Mouse (Mus musculus): ENCODE measurements at regions not wholly inside any gene's neighbourhood (a gene's known extent, or its start where the extent isn't known, plus 50 kb on each side); places are given as distances from the start of the nearest gene placed in this dataset.

- Histone ChIP-seq H3K27ac (ENCODE audit: low read depth, low read length) (no peak overlapping the region), H3K4me3 (ENCODE audit: low read depth, low read length) (no peak overlapping the region), H3K36me3 (ENCODE audit: control insufficient read depth, insufficient read depth, low read length) (no peaks in the 10 kb centered on the region), H3K9me3 (ENCODE audit: control insufficient read depth, low read length) (no peaks in the 10 kb centered on the region; the same call in 1 of the 2 replicates), H3K4me2 (no peak overlapping the region), H3K27me3 (ENCODE audit: control insufficient read depth, insufficient read depth, low read length) (no peaks in the 10 kb centered on the region), H3K9ac (ENCODE audit: low read length) (no peak overlapping the region), H3K4me1 (ENCODE audit: control insufficient read depth, insufficient read depth, low read length) (no peaks in the 10 kb centered on the region)
- ATAC-seq (ENCODE audit: low FRiP score): no peak
- 86% methylated on average over 4 of the region's 4 CpGs for WGBS
- DNase-seq (ENCODE audit: low spot score, missing footprints): no peak
Measured at GRCm38 (mm10) chr5:107035376-107035775, 71.3 kb downstream of the Cdc7 start.

- 70% methylated on average over 6 of the region's 6 CpGs for WGBS
- no peak for DNase-seq (ENCODE audit: low spot score, missing footprints)
Measured at GRCm38 (mm10) chr5:107035782-107036181, 71.7 kb downstream of the Cdc7 start.

GRCm38 (mm10) chr5:107036475-107036874 is 72.4 kb downstream of the Cdc7 start:
- no peak overlapping the region for H3K27ac ChIP-seq (ENCODE audit: low read depth, low read length)
- no peaks in the 10 kb centered on the region for H3K36me3 ChIP-seq (ENCODE audit: control insufficient read depth, insufficient read depth, low read length)
- H3K4me3 ChIP-seq (ENCODE audit: low read depth, low read length): no peak overlapping the region
- no peaks in the 10 kb centered on the region for H3K27me3 ChIP-seq (ENCODE audit: control insufficient read depth, insufficient read depth, low read length)
- 74% methylated on average over 6 of the region's 6 CpGs for WGBS
- H3K9me3 ChIP-seq (ENCODE audit: control insufficient read depth, low read length): no peaks in the 10 kb centered on the region; the same call in 1 of the 2 replicates
- ATAC-seq (ENCODE audit: low FRiP score) (no peak), DNase-seq (ENCODE audit: low spot score, missing footprints) (no peak)
- no peak overlapping the region for H3K9ac ChIP-seq (ENCODE audit: low read length)
- no peaks in the 10 kb centered on the region for H3K4me1 ChIP-seq (ENCODE audit: control insufficient read depth, insufficient read depth, low read length)
- H3K4me2 ChIP-seq: no peak overlapping the region

More at GRCm38 (mm10) chr5:107035782-107036181, 71.7 kb downstream of the Cdc7 start:
- Histone ChIP-seq H3K4me3 (ENCODE audit: low read depth, low read length) (no peak overlapping the region), H3K9ac (ENCODE audit: low read length) (no peak overlapping the region), H3K36me3 (ENCODE audit: control insufficient read depth, insufficient read depth, low read length) (no peaks in the 10 kb centered on the region), H3K4me2 (no peak overlapping the region), H3K27ac (ENCODE audit: low read depth, low read length) (no peak overlapping the region), H3K27me3 (ENCODE audit: control insufficient read depth, insufficient read depth, low read length) (no peaks in the 10 kb centered on the region), H3K9me3 (ENCODE audit: control insufficient read depth, low read length) (no peaks in the 10 kb centered on the region; the same call in 1 of the 2 replicates), H3K4me1 (ENCODE audit: control insufficient read depth, insufficient read depth, low read length) (no peaks in the 10 kb centered on the region)
- ATAC-seq (ENCODE audit: low FRiP score): no peak

GRCm38 (mm10) chr5:107037087-107037486 is 73.0 kb downstream of the Cdc7 start:
- Histone ChIP-seq H3K36me3 (ENCODE audit: control insufficient read depth, insufficient read depth, low read length) (no peaks in the 10 kb centered on the region), H3K9ac (ENCODE audit: low read length) (no peak overlapping the region), H3K9me3 (ENCODE audit: control insufficient read depth, low read length) (no peaks in the 10 kb centered on the region; the same call in 1 of the 2 replicates), H3K4me2 (no peak overlapping the region), H3K27me3 (ENCODE audit: control insufficient read depth, insufficient read depth, low read length) (no peaks in the 10 kb centered on the region), H3K4me1 (ENCODE audit: control insufficient read depth, insufficient read depth, low read length) (no peaks in the 10 kb centered on the region), H3K4me3 (ENCODE audit: low read depth, low read length) (no peak overlapping the region), H3K27ac (ENCODE audit: low read depth, low read length) (no peak overlapping the region)
- no peak for DNase-seq (ENCODE audit: low spot score, missing footprints)
- ATAC-seq (ENCODE audit: low FRiP score): no peak
- WGBS: 89% methylated on average over 6 of the region's 6 CpGs

GRCm38 (mm10) chr5:107039340-107039739 is 75.2 kb downstream of the Cdc7 start:
- no peaks in the 10 kb centered on the region; the same call in 1 of the 2 replicates for H3K9me3 ChIP-seq (ENCODE audit: control insufficient read depth, low read length)
- H3K4me1 ChIP-seq (ENCODE audit: control insufficient read depth, insufficient read depth, low read length): no peaks in the 10 kb centered on the region
- H3K4me3 ChIP-seq (ENCODE audit: low read depth, low read length): no peak overlapping the region
- ATAC-seq (ENCODE audit: low FRiP score) (no peak), DNase-seq (ENCODE audit: low spot score, missing footprints) (no peak)
- no peaks in the 10 kb centered on the region for H3K27me3 ChIP-seq (ENCODE audit: control insufficient read depth, insufficient read depth, low read length)
- H3K4me2 ChIP-seq: no peak overlapping the region
- H3K27ac ChIP-seq (ENCODE audit: low read depth, low read length): no peak overlapping the region
- H3K9ac ChIP-seq (ENCODE audit: low read length): no peak overlapping the region
- H3K36me3 ChIP-seq (ENCODE audit: control insufficient read depth, insufficient read depth, low read length): no peaks in the 10 kb centered on the region
- 96% methylated on average over 8 of the region's 8 CpGs for WGBS

GRCm38 (mm10) chr5:107039956-107040355 is 75.8 kb downstream of the Cdc7 start:
- Histone ChIP-seq H3K4me2 (no peak overlapping the region), H3K36me3 (ENCODE audit: control insufficient read depth, insufficient read depth, low read length) (no peaks in the 10 kb centered on the region), H3K27ac (ENCODE audit: low read depth, low read length) (no peak overlapping the region), H3K4me3 (ENCODE audit: low read depth, low read length) (no peak overlapping the region), H3K9me3 (ENCODE audit: control insufficient read depth, low read length) (no peaks in the 10 kb centered on the region; the same call in 1 of the 2 replicates), H3K9ac (ENCODE audit: low read length) (no peak overlapping the region), H3K27me3 (ENCODE audit: control insufficient read depth, insufficient read depth, low read length) (no peaks in the 10 kb centered on the region), H3K4me1 (ENCODE audit: control insufficient read depth, insufficient read depth, low read length) (no peaks in the 10 kb centered on the region)
- no peak for ATAC-seq (ENCODE audit: low FRiP score)
- no peak for DNase-seq (ENCODE audit: low spot score, missing footprints)
- 91% methylated on average over 6 of the region's 6 CpGs for WGBS

- H3K27me3 ChIP-seq (ENCODE audit: control insufficient read depth, insufficient read depth, low read length): no peaks in the 10 kb centered on the region
- WGBS: 88% methylated on average over 10 of the region's 10 CpGs
- no peak overlapping the region for H3K9ac ChIP-seq (ENCODE audit: low read length)
- H3K9me3 ChIP-seq (ENCODE audit: control insufficient read depth, low read length): no peaks in the 10 kb centered on the region; the same call in 1 of the 2 replicates
- DNase-seq (ENCODE audit: low spot score, missing footprints): no peak
- no peak overlapping the region for H3K4me2 ChIP-seq
- no peaks in the 10 kb centered on the region for H3K36me3 ChIP-seq (ENCODE audit: control insufficient read depth, insufficient read depth, low read length)
- ATAC-seq (ENCODE audit: low FRiP score): no peak
- no peaks in the 10 kb centered on the region for H3K4me1 ChIP-seq (ENCODE audit: control insufficient read depth, insufficient read depth, low read length)
- H3K4me3 ChIP-seq (ENCODE audit: low read depth, low read length): no peak overlapping the region
- no peak overlapping the region for H3K27ac ChIP-seq (ENCODE audit: low read depth, low read length)
Measured at GRCm38 (mm10) chr5:107040489-107040888, 76.4 kb downstream of the Cdc7 start.

GRCm38 (mm10) chr5:107045163-107045562 is 81.0 kb downstream of the Cdc7 start:
- no peak for DNase-seq (ENCODE audit: low spot score, missing footprints)
- H3K36me3 ChIP-seq (ENCODE audit: control insufficient read depth, insufficient read depth, low read length): no peaks in the 10 kb centered on the region
- H3K27me3 ChIP-seq (ENCODE audit: control insufficient read depth, insufficient read depth, low read length): no peaks in the 10 kb centered on the region
- 80% methylated on average over 10 of the region's 10 CpGs for WGBS
- no peak overlapping the region for H3K4me3 ChIP-seq (ENCODE audit: low read depth, low read length)
- no peak overlapping the region for H3K27ac ChIP-seq (ENCODE audit: low read depth, low read length)
- H3K4me1 ChIP-seq (ENCODE audit: control insufficient read depth, insufficient read depth, low read length): no peaks in the 10 kb centered on the region
- no peak overlapping the region for H3K4me2 ChIP-seq
- ATAC-seq (ENCODE audit: low FRiP score): no peak
- no peaks in the 10 kb centered on the region for H3K9me3 ChIP-seq (ENCODE audit: control insufficient read depth, low read length)
- H3K9ac ChIP-seq (ENCODE audit: low read length): no peak overlapping the region

- no peaks in the 10 kb centered on the region for H3K27me3 ChIP-seq (ENCODE audit: control insufficient read depth, insufficient read depth, low read length)
- ATAC-seq (ENCODE audit: low FRiP score) (no peak), DNase-seq (ENCODE audit: low spot score, missing footprints) (no peak)
- H3K4me1 ChIP-seq (ENCODE audit: control insufficient read depth, insufficient read depth, low read length): no peaks in the 10 kb centered on the region
- no peaks in the 10 kb centered on the region for H3K9me3 ChIP-seq (ENCODE audit: control insufficient read depth, low read length)
- WGBS: 36% methylated on average over 4 of the region's 4 CpGs
- no peaks in the 10 kb centered on the region for H3K36me3 ChIP-seq (ENCODE audit: control insufficient read depth, insufficient read depth, low read length)
- no peak overlapping the region for H3K4me3 ChIP-seq (ENCODE audit: low read depth, low read length)
- no peak overlapping the region for H3K4me2 ChIP-seq
- H3K9ac ChIP-seq (ENCODE audit: low read length): no peak overlapping the region
- no peak overlapping the region for H3K27ac ChIP-seq (ENCODE audit: low read depth, low read length)
Measured at GRCm38 (mm10) chr5:107046501-107046931, 82.4 kb downstream of the Cdc7 start.

Measured in midbrain, embryonic 11.5 days (tissue).